ENCODE assay signal across 10 mouse cellular contexts in genomic region chr1:137903351-137903750, GRCm38 (mm10).
A peak's percentile ranks its signal among the peaks of the same experiment; 100 is the strongest.
DNase-seq lines count a peak whose midpoint lies in the region; ATAC-seq and TF ChIP-seq lines count a peak whose summit lies in the region.
"Had no signal": no experiment of that assay in that cellular context is flagged by ENCODE, and none has a peak within 500 bp of the region (broad histone marks: within the 10 kb centered on the region; RNA-seq: fewer than 3 reads in every experiment).

No protein-coding gene starts in this region.

- TF ChIP-seq CTCF in lung, embryonic 14.5 days (IDR thresholded peaks at IDR 0.05; ENCODE audit: low read depth): no peak
- TF ChIP-seq CTCF in kidney, adult 2 months (conservative IDR thresholded peaks at IDR 0.05; ENCODE audit: insufficient read depth, insufficient read length, low read depth, low read length): no peak

- ATAC-seq in lung, embryonic 14.5 days (ENCODE audit: insufficient read depth): no peak
- no peak for ATAC-seq in forebrain, embryonic 11.5 days (replicated peaks; ENCODE audit: low FRiP score)
- no peak for ATAC-seq in limb, embryonic 13.5 days (ENCODE audit: low FRiP score, low read depth)
- no peak for ATAC-seq in neural tube, embryonic 15.5 days (ENCODE audit: low FRiP score)

- WGBS in lung, embryonic 14.5 days: 43% methylated on average over 4 of the region's 4 CpGs
- 19% methylated on average over 4 of the region's 4 CpGs for WGBS in forebrain, embryonic 11.5 days
- 43% methylated on average over 4 of the region's 4 CpGs for WGBS in limb, embryonic 13.5 days
- WGBS in neural tube, embryonic 15.5 days: 10% methylated on average over 4 of the region's 4 CpGs
- WGBS in kidney, adult 2 months: 70% methylated on average over 4 of the region's 4 CpGs

- H3K36me3 ChIP-seq in lung, embryonic 14.5 days (ENCODE audit: insufficient read depth): no peaks in the 10 kb centered on the region
- no peaks in the 10 kb centered on the region for H3K36me3 ChIP-seq in forebrain, embryonic 11.5 days (ENCODE audit: control insufficient read depth, insufficient read depth, low read length)
- no peaks in the 10 kb centered on the region; the same call in 1 of the 2 replicates for H3K36me3 ChIP-seq in limb, embryonic 13.5 days
- no peaks in the 10 kb centered on the region for H3K36me3 ChIP-seq in neural tube, embryonic 15.5 days
- no peaks in the 10 kb centered on the region for H3K36me3 ChIP-seq in kidney, adult 2 months (ENCODE audit: control insufficient read depth, insufficient read depth, low read length)
- H3K36me3 ChIP-seq: liver, embryonic 13.5 days had no signal

- peak overlapping the region; percentile 40 for H3K4me2 ChIP-seq in lung, embryonic 14.5 days
- H3K4me2 ChIP-seq in forebrain, embryonic 11.5 days (ENCODE audit: low read depth, low read length, severe bottlenecking): peak overlapping the region; percentile 33; the same call in 1 of the 2 replicates
- peak overlapping the region; percentile 69 for H3K4me2 ChIP-seq in limb, embryonic 13.5 days (replicated peaks)
- H3K4me2 ChIP-seq in neural tube, embryonic 15.5 days: peak overlapping the region; percentile 69
- H3K4me2 ChIP-seq: liver, embryonic 13.5 days had no signal

- no peaks in the 10 kb centered on the region for H3K27me3 ChIP-seq in lung, embryonic 14.5 days (ENCODE audit: insufficient read depth, low read length)
- no peaks in the 10 kb centered on the region for H3K27me3 ChIP-seq in forebrain, embryonic 11.5 days (ENCODE audit: control insufficient read depth, insufficient read depth, low read length)
- no peaks in the 10 kb centered on the region for H3K27me3 ChIP-seq in limb, embryonic 13.5 days
- H3K27me3 ChIP-seq in neural tube, embryonic 15.5 days (replicated peaks): no peaks in the 10 kb centered on the region
- H3K27me3 ChIP-seq in kidney, adult 2 months (replicated peaks; ENCODE audit: control insufficient read depth, insufficient read depth, low read length): no peaks in the 10 kb centered on the region
- H3K27me3 ChIP-seq: liver, embryonic 13.5 days had no signal

- peaks cover 2% of the 10 kb centered on the region; the same call in 1 of the 2 replicates for H3K4me1 ChIP-seq in lung, embryonic 14.5 days (ENCODE audit: insufficient read depth)
- H3K4me1 ChIP-seq in forebrain, embryonic 11.5 days (replicated peaks; ENCODE audit: control insufficient read depth, insufficient read depth, low read length): peaks cover 11% of the 10 kb centered on the region; the same call in 1 of the 2 replicates
- peaks cover 37% of the 10 kb centered on the region for H3K4me1 ChIP-seq in limb, embryonic 13.5 days
- H3K4me1 ChIP-seq in neural tube, embryonic 15.5 days: peaks cover 33% of the 10 kb centered on the region
- peaks cover 3% of the 10 kb centered on the region; the same call in 1 of the 2 replicates for H3K4me1 ChIP-seq in kidney, adult 2 months (ENCODE audit: control insufficient read depth, insufficient read depth, low read length)

- no peak overlapping the region for H3K4me3 ChIP-seq in lung, embryonic 14.5 days (ENCODE audit: low read depth, low read length)
- no peak overlapping the region; the same call in 1 of the 2 replicates for H3K4me3 ChIP-seq in forebrain, embryonic 11.5 days (ENCODE audit: low read depth, low read length)
- peak overlapping the region; percentile 14; the same call in 1 of the 2 replicates for H3K4me3 ChIP-seq in limb, embryonic 13.5 days
- H3K4me3 ChIP-seq in neural tube, embryonic 15.5 days (replicated peaks): no peak overlapping the region; the same call in 1 of the 2 replicates
- H3K4me3 ChIP-seq in kidney, adult 2 months (ENCODE audit: insufficient read depth, low read depth, low read length): no peak overlapping the region
- H3K4me3 ChIP-seq: liver, embryonic 13.5 days had no signal

- no peak overlapping the region for H3K27ac ChIP-seq in lung, embryonic 14.5 days (ENCODE audit: low read depth)
- no peak overlapping the region for H3K27ac ChIP-seq in forebrain, embryonic 11.5 days (ENCODE audit: low read depth, low read length)
- H3K27ac ChIP-seq in limb, embryonic 13.5 days: no peak overlapping the region
- H3K27ac ChIP-seq in neural tube, embryonic 15.5 days (replicated peaks): no peak overlapping the region
- no peak overlapping the region for H3K27ac ChIP-seq in kidney, adult 2 months (ENCODE audit: insufficient read depth, low read depth, low read length)
- H3K27ac ChIP-seq: liver, embryonic 13.5 days had no signal

- no peaks in the 10 kb centered on the region for H3K9me3 ChIP-seq in lung, embryonic 14.5 days (ENCODE audit: low read depth, low read length)
- H3K9me3 ChIP-seq in forebrain, embryonic 11.5 days (ENCODE audit: control insufficient read depth, low read length): no peaks in the 10 kb centered on the region
- no peaks in the 10 kb centered on the region for H3K9me3 ChIP-seq in limb, embryonic 13.5 days
- H3K9me3 ChIP-seq in neural tube, embryonic 15.5 days (replicated peaks): no peaks in the 10 kb centered on the region
- H3K9me3 ChIP-seq: liver, embryonic 13.5 days had no signal

- no peak for TF ChIP-seq POLR2A in kidney, adult 2 months (IDR thresholded peaks at IDR 0.05; ENCODE audit: low read depth, low read length)

- no peak for DNase-seq in lung, embryonic 14.5 days
- no peak for DNase-seq in lung, postnatal 25 days (ENCODE audit: low spot score)
- DNase-seq in forebrain, embryonic 11.5 days (ENCODE audit: low spot score): no peak
- no peak for DNase-seq in spleen, postnatal 14 days (ENCODE audit: low spot score in 2 of 2)
- no peak for DNase-seq in kidney, adult 2 months
- DNase-seq: gastrocnemius, postnatal 36 days; liver, embryonic 13.5 days; right cerebral cortex, adult 18-20 months had no signal

- no peak overlapping the region for H3K9ac ChIP-seq in lung, embryonic 14.5 days
- H3K9ac ChIP-seq in forebrain, embryonic 11.5 days (ENCODE audit: low read length): no peak overlapping the region
- no peak overlapping the region for H3K9ac ChIP-seq in limb, embryonic 13.5 days
- no peak overlapping the region for H3K9ac ChIP-seq in neural tube, embryonic 15.5 days (replicated peaks)
- H3K9ac ChIP-seq: liver, embryonic 13.5 days had no signal
